Mouse (Mus musculus) embryonic facial prominence, embryonic 13.5 days (tissue): ENCODE results near the gene Sirpb1b. TPM values are rescaled to one million over a fixed set of nuclear protein-coding genes. Genes with fewer than 3 reads are reported as not detected.

Source experiments
- polyA plus RNA-seq: library from polyadenylated mRNA; unstranded; fragments of >200 nt; fragmentation: Nextera tagmentation; extraction: Ambion mirVana; gene quantifications from 2 replicates; pipeline ENCODE4 v1.2.1, GENCODE M21; 2015

Gene Sirpb1b
- polyA plus RNA-seq, 1 experiment from 2014 or later = not detected

Other genes with a start within 250 kb of the Sirpb1b start
- gene Gm9733, start 242.8 kb downstream of the Sirpb1b start, polyA plus RNA-seq = not detected in 2 replicates
- gene Sirpb1a, start 148.5 kb downstream of the Sirpb1b start, polyA plus RNA-seq = not detected in 2 replicates